Mouse (Mus musculus): Measurements from ENCODE around the gene Zfp804a. TPM values are rescaled to one million over a fixed set of nuclear protein-coding genes. Genes with fewer than 3 reads are reported as not detected.

Gene Zfp804a
- polyA plus RNA-seq, 2 experiments, result 0.60 to 0.73 TPM

DNA sequence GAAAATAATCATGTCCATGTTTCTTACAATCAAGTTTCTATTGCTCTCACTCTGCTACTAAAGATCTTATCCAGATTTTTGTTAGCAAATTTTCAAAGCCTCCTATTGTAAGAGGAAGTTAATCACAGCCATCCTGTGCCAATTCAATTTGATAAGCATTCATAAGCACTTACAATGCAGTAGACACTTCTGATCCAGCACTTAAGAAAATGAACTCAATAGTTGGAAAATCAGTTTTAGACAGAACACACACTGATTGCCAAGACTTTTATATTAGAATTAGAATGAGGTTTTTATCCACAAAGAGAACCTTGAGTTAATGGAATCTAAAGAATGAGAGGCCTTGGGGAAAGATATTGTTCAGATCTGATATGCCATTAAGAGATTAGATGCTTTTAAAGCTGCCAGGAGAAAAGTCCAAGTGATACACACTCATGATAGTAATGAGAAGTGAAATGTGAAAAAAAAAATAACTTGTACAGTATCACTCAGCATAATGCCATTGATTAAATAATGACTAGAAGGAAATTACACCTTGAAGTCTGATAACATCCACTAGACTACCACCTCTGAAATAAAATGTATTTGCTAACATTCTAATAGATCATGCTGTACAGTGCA lies 194.0 kb downstream of the Zfp804a start:
- Histone ChIP-seq H3K9me3 (ENCODE audit: control insufficient read depth, low read length) (no peaks in the 10 kb centered on the region), H3K27me3 (ENCODE audit: control insufficient read depth, insufficient read depth, low read length) (no peaks in the 10 kb centered on the region), H3K36me3 (ENCODE audit: control insufficient read depth, insufficient read depth, low read length) (no peaks in the 10 kb centered on the region), H3K4me3 (replicated peaks; ENCODE audit: low read length) (no peak overlapping the region), H3K9ac (ENCODE audit: low read depth, low read length, severe bottlenecking) (no peak overlapping the region), H3K4me1 (ENCODE audit: control insufficient read depth, insufficient read depth, low read length) (no peaks in the 10 kb centered on the region), H3K4me2 (replicated peaks; ENCODE audit: low read depth, low read length, severe bottlenecking) (no peak overlapping the region), H3K27ac (replicated peaks; ENCODE audit: low read depth, low read length) (no peak overlapping the region)
- DNase-seq (ENCODE audit: low spot score) (no peak), ATAC-seq (ENCODE audit: low FRiP score, low read depth) (no peak)
- TF ChIP-seq POLR2A (IDR thresholded peaks at IDR 0.05; ENCODE audit: borderline replicate concordance, extremely low read depth, insufficient read depth, insufficient read length), result no peak

- H3K9ac ChIP-seq (ENCODE audit: low read depth, low read length, severe bottlenecking), result no peak overlapping the region
- no peak overlapping the region for H3K27ac ChIP-seq (replicated peaks; ENCODE audit: low read depth, low read length)
- H3K36me3 ChIP-seq (ENCODE audit: control insufficient read depth, insufficient read depth, low read length), result no peaks in the 10 kb centered on the region
- TF ChIP-seq POLR2A (IDR thresholded peaks at IDR 0.05; ENCODE audit: borderline replicate concordance, extremely low read depth, insufficient read depth, insufficient read length), result no peak
- no peaks in the 10 kb centered on the region for H3K4me1 ChIP-seq (ENCODE audit: control insufficient read depth, insufficient read depth, low read length)
- H3K27me3 ChIP-seq (ENCODE audit: control insufficient read depth, insufficient read depth, low read length), result no peaks in the 10 kb centered on the region
- DNase-seq (ENCODE audit: low spot score) (no peak), ATAC-seq (ENCODE audit: low FRiP score, low read depth) (no peak)
- WGBS, result 72% methylated on average over 5 of the region's 5 CpGs
- H3K9me3 ChIP-seq (ENCODE audit: control insufficient read depth, low read length), result no peaks in the 10 kb centered on the region
- H3K4me3 ChIP-seq (replicated peaks; ENCODE audit: low read length), result no peak overlapping the region
- H3K4me2 ChIP-seq (replicated peaks; ENCODE audit: low read depth, low read length, severe bottlenecking), result no peak overlapping the region
These were observed 200.4 kb downstream of the Zfp804a start for GRCm38 (mm10) chr2:82253382-82253781.

- no peak for ATAC-seq (ENCODE audit: low FRiP score, low read depth)
- WGBS, result 70% methylated on average over 2 of the region's 2 CpGs
- Histone ChIP-seq H3K9me3 (ENCODE audit: control insufficient read depth, low read length) (no peaks in the 10 kb centered on the region), H3K4me1 (ENCODE audit: control insufficient read depth, insufficient read depth, low read length) (no peaks in the 10 kb centered on the region), H3K27ac (replicated peaks; ENCODE audit: low read depth, low read length) (no peak overlapping the region), H3K27me3 (ENCODE audit: control insufficient read depth, insufficient read depth, low read length) (no peaks in the 10 kb centered on the region), H3K4me2 (replicated peaks; ENCODE audit: low read depth, low read length, severe bottlenecking) (no peak overlapping the region), H3K9ac (ENCODE audit: low read depth, low read length, severe bottlenecking) (no peak overlapping the region), H3K4me3 (replicated peaks; ENCODE audit: low read length) (no peak overlapping the region), H3K36me3 (ENCODE audit: control insufficient read depth, insufficient read depth, low read length) (no peaks in the 10 kb centered on the region)
- no peak for DNase-seq (ENCODE audit: low spot score)
- TF ChIP-seq POLR2A (IDR thresholded peaks at IDR 0.05; ENCODE audit: borderline replicate concordance, extremely low read depth, insufficient read depth, insufficient read length), result no peak
These were observed 229.7 kb downstream of the Zfp804a start for GRCm38 (mm10) chr2:82282591-82283269.

GRCm38 (mm10) chr2:82294932-82295493 lies 242.0 kb downstream of the Zfp804a start:
- H3K9ac ChIP-seq (ENCODE audit: low read depth, low read length, severe bottlenecking), result no peak overlapping the region
- H3K4me3 ChIP-seq (replicated peaks; ENCODE audit: low read length), result no peak overlapping the region
- H3K4me1 ChIP-seq (ENCODE audit: control insufficient read depth, insufficient read depth, low read length), result no peaks in the 10 kb centered on the region
- TF ChIP-seq POLR2A (IDR thresholded peaks at IDR 0.05; ENCODE audit: borderline replicate concordance, extremely low read depth, insufficient read depth, insufficient read length), result no peak
- peak; percentile 79 for ATAC-seq (ENCODE audit: low FRiP score, low read depth)
- H3K27ac ChIP-seq (replicated peaks; ENCODE audit: low read depth, low read length), result no peak overlapping the region
- H3K4me2 ChIP-seq (replicated peaks; ENCODE audit: low read depth, low read length, severe bottlenecking), result no peak overlapping the region
- no peaks in the 10 kb centered on the region for H3K9me3 ChIP-seq (ENCODE audit: control insufficient read depth, low read length)
- peak; percentile 66 for DNase-seq (ENCODE audit: low spot score)
- no peaks in the 10 kb centered on the region for H3K27me3 ChIP-seq (ENCODE audit: control insufficient read depth, insufficient read depth, low read length)
- 36% methylated on average over 2 of the region's 2 CpGs for WGBS
- no peaks in the 10 kb centered on the region for H3K36me3 ChIP-seq (ENCODE audit: control insufficient read depth, insufficient read depth, low read length)
